Mouse (Mus musculus) stomach, postnatal 0 days (tissue): Measurements from ENCODE around the gene Clasp1.

Source experiments
- CTCF ChIP-seq: IDR thresholded peaks from 2 replicates; pipeline ENCODE4 v1.5.1; 2016; ENCODE audit warnings: antibody characterized with exemption, low read depth, mild to moderate bottlenecking, moderate library complexity
- EP300 ChIP-seq: optimal IDR thresholded peaks from 2 replicates; pipeline ENCODE3; 2016; ENCODE audit warnings: antibody characterized with exemption

GRCm38 (mm10) chr1:118625921-118626320 lies 237.1 kb downstream of the Clasp1 start:
- TF ChIP-seq EP300 (no peak), CTCF (no peak)
